In genomic region chr17:80139753-80140444, GRCm38 (mm10) we compare ENCODE assay signal across 16 mouse cellular contexts. TPM values are rescaled to one million over a fixed set of nuclear protein-coding genes. Genes with fewer than 3 reads are reported as not detected.
DNase-seq lines count a peak whose midpoint lies in the region; ATAC-seq and TF ChIP-seq lines count a peak whose summit lies in the region.
"Had no signal": no experiment of that assay in that cellular context is flagged by ENCODE, and none has a peak within 500 bp of the region (broad histone marks: within the 10 kb centered on the region; RNA-seq: fewer than 3 reads in every experiment).

No protein-coding gene starts in this region.

- DNase-seq in B cell, adult 2 months: peak; percentile 38 to 52
- DNase-seq in ES-CJ7 (ENCODE audit: low read depth, low spot score): peak; percentile 15
- peak; percentile 56 for DNase-seq in thymus, adult 2 months
- no peak for DNase-seq in midbrain, postnatal 0 days (ENCODE audit: low spot score)
- no peak for DNase-seq in right cerebral cortex, adult 18-20 months
- DNase-seq: cerebellum, adult 11 months; gastrocnemius, postnatal 14 days; kidney, adult 8-10 months; liver; right cerebral cortex, postnatal 14 days had no signal

- peaks cover 27% of the 10 kb centered on the region for H3K4me1 ChIP-seq in thymus, adult 2 months (replicated peaks; ENCODE audit: control insufficient read depth, insufficient read depth, low read length)
- no peaks in the 10 kb centered on the region for H3K4me1 ChIP-seq in midbrain, postnatal 0 days (ENCODE audit: insufficient read depth, low read length)
- no peaks in the 10 kb centered on the region for H3K4me1 ChIP-seq in forebrain, embryonic 13.5 days
- H3K4me1 ChIP-seq: forebrain, embryonic 15.5 days had no signal

- no peaks in the 10 kb centered on the region for H3K36me3 ChIP-seq in thymus, adult 2 months (ENCODE audit: control insufficient read depth, insufficient read depth, low read length)
- H3K36me3 ChIP-seq in midbrain, postnatal 0 days (ENCODE audit: insufficient read depth, low read length): no peaks in the 10 kb centered on the region
- H3K36me3 ChIP-seq in forebrain, embryonic 13.5 days (ENCODE audit: poor library complexity, severe bottlenecking): no peaks in the 10 kb centered on the region
- H3K36me3 ChIP-seq: forebrain, embryonic 15.5 days; lung, embryonic 15.5 days had no signal

- H3K4me2 ChIP-seq in midbrain, postnatal 0 days (ENCODE audit: low read depth, low read length, poor library complexity, severe bottlenecking): no peak overlapping the region
- H3K4me2 ChIP-seq in forebrain, embryonic 13.5 days: no peak overlapping the region
- H3K4me2 ChIP-seq: forebrain, embryonic 15.5 days; hindbrain, embryonic 14.5 days; lung, embryonic 15.5 days had no signal

- H3K27ac ChIP-seq in thymus, adult 2 months (ENCODE audit: control insufficient read depth, insufficient read depth, low read length): no peak overlapping the region
- H3K27ac ChIP-seq in midbrain, postnatal 0 days (ENCODE audit: low read depth, low read length): no peak overlapping the region
- H3K27ac ChIP-seq in forebrain, embryonic 13.5 days: no peak overlapping the region
- H3K27ac ChIP-seq: forebrain, embryonic 15.5 days; hindbrain, embryonic 14.5 days; left cerebral cortex, adult 2 months; lung, embryonic 15.5 days had no signal

- peak; percentile 54 to 81 for ATAC-seq in hematopoietic stem cell, adult 5-6 weeks (replicated peaks in 1 of 2; ENCODE audit: insufficient read depth in 1 of 2, low FRiP score in 2 of 2, low TSS enrichment in 1 of 2, low read depth in 1 of 2, poor library complexity in 2 of 2, severe bottlenecking in 2 of 2)
- no peak for ATAC-seq in midbrain, postnatal 0 days (ENCODE audit: low FRiP score)
- no peak for ATAC-seq in forebrain, embryonic 13.5 days
- ATAC-seq: forebrain, embryonic 15.5 days had no signal

- H3K27me3 ChIP-seq in thymus, adult 2 months (ENCODE audit: control insufficient read depth, insufficient read depth, low read length): no peaks in the 10 kb centered on the region
- no peaks in the 10 kb centered on the region for H3K27me3 ChIP-seq in midbrain, postnatal 0 days (ENCODE audit: insufficient read depth, low read length)
- H3K27me3 ChIP-seq in forebrain, embryonic 13.5 days: no peaks in the 10 kb centered on the region
- H3K27me3 ChIP-seq: forebrain, embryonic 15.5 days; lung, embryonic 15.5 days had no signal

- H3K4me3 ChIP-seq in thymus, adult 2 months (ENCODE audit: control insufficient read depth, insufficient read depth, low read length): no peak overlapping the region
- no peak overlapping the region for H3K4me3 ChIP-seq in midbrain, postnatal 0 days (ENCODE audit: low read depth, low read length)
- H3K4me3 ChIP-seq in forebrain, embryonic 13.5 days: no peak overlapping the region
- H3K4me3 ChIP-seq: forebrain, embryonic 15.5 days; left cerebral cortex, adult 2 months; lung, embryonic 15.5 days had no signal

- no peak for TF ChIP-seq CTCF in thymus, adult 2 months (IDR thresholded peaks at IDR 0.05; ENCODE audit: borderline replicate concordance, control insufficient read depth, extremely low read depth, insufficient read depth, low read length, poor library complexity)
- no peak for TF ChIP-seq CTCF in midbrain, postnatal 0 days (IDR thresholded peaks at IDR 0.05)

- WGBS in thymus, adult 2 months: 2% methylated on average over 9 of the region's 9 CpGs
- WGBS in midbrain, postnatal 0 days: 77% methylated on average over 9 of the region's 9 CpGs
- WGBS in forebrain, embryonic 13.5 days: 81% methylated on average over 9 of the region's 9 CpGs

- no peak overlapping the region for H3K9ac ChIP-seq in midbrain, postnatal 0 days (replicated peaks; ENCODE audit: low read length, poor library complexity, severe bottlenecking)
- no peak overlapping the region for H3K9ac ChIP-seq in forebrain, embryonic 13.5 days
- H3K9ac ChIP-seq: forebrain, embryonic 15.5 days; hindbrain, embryonic 14.5 days; lung, embryonic 15.5 days had no signal

- no peaks in the 10 kb centered on the region for H3K9me3 ChIP-seq in midbrain, postnatal 0 days (ENCODE audit: low read length)
- no peaks in the 10 kb centered on the region for H3K9me3 ChIP-seq in forebrain, embryonic 13.5 days (replicated peaks)
- H3K9me3 ChIP-seq: forebrain, embryonic 15.5 days; lung, embryonic 15.5 days had no signal

- no peak for TF ChIP-seq POLR2A in thymus, adult 2 months (IDR thresholded peaks at IDR 0.05; ENCODE audit: control insufficient read depth, extremely low read depth, insufficient read depth, low read length, poor library complexity)

RNA-seq across cellular contexts. Expression of gene Galm, which starts 12.6 kb away (rescaled TPM):
- total RNA-seq in hematopoietic stem cell, adult 5-6 weeks (2017): 10.9 and 12.1 TPM in 2 replicates
- 8.7 and 9.3 TPM in 2 replicates for polyA plus RNA-seq in thymus, adult 2 months (2012; rRNA removed)
- 1.3 and 1.5 TPM in 2 replicates for total RNA-seq in midbrain, postnatal 0 days (2014; rRNA removed)
- 1.00 and 1.1 TPM in 2 replicates for polyA plus RNA-seq in midbrain, postnatal 0 days (2015; fragmentation: Nextera tagmentation; extraction: Ambion mirVana)
- polyA plus RNA-seq in forebrain, embryonic 13.5 days (2015; fragmentation: Nextera tagmentation; extraction: Ambion mirVana): 3.4 and 4.6 TPM in 2 replicates

Comparison
In these comparisons a context has a peak if more than half of its experiments do, and no peak if none do; other contexts are left out.
1. DNase-seq: peak in B cell, adult 2 months (2 of 2), ES-CJ7 (single experiment) and thymus, adult 2 months (single experiment); none in midbrain, postnatal 0 days (single experiment) and right cerebral cortex, adult 18-20 months (single experiment).
2. ATAC-seq: peak in hematopoietic stem cell, adult 5-6 weeks (2 of 2); none in midbrain, postnatal 0 days (single experiment) and forebrain, embryonic 13.5 days (single experiment).